Mouse (Mus musculus): ENCODE results near the gene Kank3. TPM values are rescaled to one million over a fixed set of nuclear protein-coding genes. Genes with fewer than 3 reads are reported as not detected.
A peak's percentile ranks its signal among the peaks of the same experiment; 100 is the strongest.
"Not testable (repeated sequence)": the region's sequence is repeated elsewhere in the genome, so short reads cannot be mapped to it uniquely, and the experiment has no call there.

Kank3 gene
- polyA plus RNA-seq, 1 experiment: 50.7 TPM

- TF ChIP-seq CTCF (IDR thresholded peaks at IDR 0.05; ENCODE audit: borderline replicate concordance, extremely low read depth, insufficient read depth, insufficient read length) (no peak), POLR2A (IDR thresholded peaks at IDR 0.05; ENCODE audit: borderline replicate concordance, extremely low read depth, insufficient read depth, insufficient read length, poor library complexity, severe bottlenecking) (no peak)
- no peak for DNase-seq (ENCODE audit: low read depth)
Observed at GRCm38 (mm10) chr17:33807181-33807888, 3.0 kb upstream of the Kank3 start.

- no peak for DNase-seq (ENCODE audit: low read depth)
Observed at GRCm38 (mm10) chr17:33808192-33808591, 2.1 kb upstream of the Kank3 start.

GRCm38 (mm10) chr17:33811142-33811516, 810 bp downstream of the Kank3 start:
- no peak for DNase-seq (ENCODE audit: low read depth)
- TF ChIP-seq CTCF (IDR thresholded peaks at IDR 0.05; ENCODE audit: borderline replicate concordance, extremely low read depth, insufficient read depth, insufficient read length): no peak
- no peak for TF ChIP-seq POLR2A (IDR thresholded peaks at IDR 0.05; ENCODE audit: borderline replicate concordance, extremely low read depth, insufficient read depth, insufficient read length, poor library complexity, severe bottlenecking)

More at GRCm38 (mm10) chr17:33808192-33808591, 2.1 kb upstream of the Kank3 start:
- TF ChIP-seq POLR2A (IDR thresholded peaks at IDR 0.05; ENCODE audit: borderline replicate concordance, extremely low read depth, insufficient read depth, insufficient read length, poor library complexity, severe bottlenecking) (no peak), CTCF (IDR thresholded peaks at IDR 0.05; ENCODE audit: borderline replicate concordance, extremely low read depth, insufficient read depth, insufficient read length) (no peak)

- no peak for DNase-seq (ENCODE audit: low read depth)
- no peak for TF ChIP-seq POLR2A (IDR thresholded peaks at IDR 0.05; ENCODE audit: borderline replicate concordance, extremely low read depth, insufficient read depth, insufficient read length, poor library complexity, severe bottlenecking)
- no peak for TF ChIP-seq CTCF (IDR thresholded peaks at IDR 0.05; ENCODE audit: borderline replicate concordance, extremely low read depth, insufficient read depth, insufficient read length)
Observed at GRCm38 (mm10) chr17:33812475-33812874, 2.2 kb downstream of the Kank3 start.

GRCm38 (mm10) chr17:33812990-33813389, 2.7 kb downstream of the Kank3 start:
- no peak for DNase-seq (ENCODE audit: low read depth)
- TF ChIP-seq CTCF (IDR thresholded peaks at IDR 0.05; ENCODE audit: borderline replicate concordance, extremely low read depth, insufficient read depth, insufficient read length) (no peak), POLR2A (IDR thresholded peaks at IDR 0.05; ENCODE audit: borderline replicate concordance, extremely low read depth, insufficient read depth, insufficient read length, poor library complexity, severe bottlenecking) (no peak)

GRCm38 (mm10) chr17:33815399-33815798, 5.1 kb downstream of the Kank3 start:
- DNase-seq (ENCODE audit: low read depth): no peak
- TF ChIP-seq POLR2A (IDR thresholded peaks at IDR 0.05; ENCODE audit: borderline replicate concordance, extremely low read depth, insufficient read depth, insufficient read length, poor library complexity, severe bottlenecking) (no peak), CTCF (IDR thresholded peaks at IDR 0.05; ENCODE audit: borderline replicate concordance, extremely low read depth, insufficient read depth, insufficient read length) (no peak)

- TF ChIP-seq CTCF (IDR thresholded peaks at IDR 0.05; ENCODE audit: borderline replicate concordance, extremely low read depth, insufficient read depth, insufficient read length): no peak
- no peak for TF ChIP-seq POLR2A (IDR thresholded peaks at IDR 0.05; ENCODE audit: borderline replicate concordance, extremely low read depth, insufficient read depth, insufficient read length, poor library complexity, severe bottlenecking)
- peak; percentile 23 for DNase-seq (ENCODE audit: low read depth)
Observed at GRCm38 (mm10) chr17:33816612-33817011, 6.3 kb downstream of the Kank3 start.

- TF ChIP-seq CTCF (IDR thresholded peaks at IDR 0.05; ENCODE audit: borderline replicate concordance, extremely low read depth, insufficient read depth, insufficient read length): no peak
- peak; percentile 41; the same call in 1 of the 2 replicates for TF ChIP-seq POLR2A (IDR thresholded peaks at IDR 0.05; ENCODE audit: borderline replicate concordance, extremely low read depth, insufficient read depth, insufficient read length, poor library complexity, severe bottlenecking)
- peak; percentile 99 for DNase-seq (ENCODE audit: low read depth)
Observed at GRCm38 (mm10) chr17:33817184-33817968, 7.1 kb downstream of the Kank3 start.

- TF ChIP-seq POLR2A (IDR thresholded peaks at IDR 0.05; ENCODE audit: borderline replicate concordance, extremely low read depth, insufficient read depth, insufficient read length, poor library complexity, severe bottlenecking) (no peak), CTCF (IDR thresholded peaks at IDR 0.05; ENCODE audit: borderline replicate concordance, extremely low read depth, insufficient read depth, insufficient read length) (no peak)
- peak; percentile 46 for DNase-seq (ENCODE audit: low read depth)
Observed at GRCm38 (mm10) chr17:33817969-33818643, 7.8 kb downstream of the Kank3 start.

- TF ChIP-seq CTCF (IDR thresholded peaks at IDR 0.05; ENCODE audit: borderline replicate concordance, extremely low read depth, insufficient read depth, insufficient read length) (no peak), POLR2A (IDR thresholded peaks at IDR 0.05; ENCODE audit: borderline replicate concordance, extremely low read depth, insufficient read depth, insufficient read length, poor library complexity, severe bottlenecking) (no peak)
- DNase-seq (ENCODE audit: low read depth): no peak
Observed at GRCm38 (mm10) chr17:33822436-33822959, 12.2 kb downstream of the Kank3 start.

GRCm38 (mm10) chr17:33823171-33823570, 12.9 kb downstream of the Kank3 start:
- DNase-seq (ENCODE audit: low read depth): not testable (repeated sequence)

Data from brain, embryonic 14.5 days (tissue).